In genomic region chr7:58742009-58742408, GRCm38 (mm10) we compare ENCODE assay signal across 24 mouse cellular contexts.
DNase-seq lines count a peak whose midpoint lies in the region; ATAC-seq and TF ChIP-seq lines count a peak whose summit lies in the region.
"Had no signal": no experiment of that assay in that cellular context is flagged by ENCODE, and none has a peak within 500 bp of the region (broad histone marks: within the 10 kb centered on the region; RNA-seq: fewer than 3 reads in every experiment).

No protein-coding gene starts in this region.

- WGBS in forebrain, postnatal 0 days = 80% methylated on average over 4 of the region's 4 CpGs

- peak; percentile 37 for ATAC-seq in activated CD4-positive, CD25-positive, alpha-beta regulatory T cell, adult 4 months
- ATAC-seq in forebrain, postnatal 0 days = no peak
- ATAC-seq: hindbrain, embryonic 16.5 days; liver, postnatal 0 days had no signal

- peak; percentile 90 for DNase-seq in 416B (ENCODE audit: low read depth)
- peak; percentile 71 for DNase-seq in thymus, postnatal 14 days
- no peak for DNase-seq in forebrain, postnatal 0 days
- no peak for DNase-seq in urinary bladder, postnatal 14 days (ENCODE audit: low spot score)
- DNase-seq in ovary, postnatal 10 days (ENCODE audit: low spot score) = no peak
- DNase-seq: adrenal gland, postnatal 10 days; B cell, adult 2 months; cerebellum, adult 9-11 months; gastrocnemius, adult 2 months; heart, adult 2 months; heart, postnatal 4 days; kidney, adult 18-20 months; liver, postnatal 0 days; lung, postnatal 10 days had no signal

- no peak overlapping the region for H3K4me2 ChIP-seq in forebrain, postnatal 0 days (ENCODE audit: low read depth)
- H3K4me2 ChIP-seq: embryonic facial prominence, embryonic 13.5 days; heart, embryonic 15.5 days; limb, embryonic 15.5 days had no signal

- TF ChIP-seq CTCF in forebrain, postnatal 0 days (IDR thresholded peaks at IDR 0.05; ENCODE audit: low read depth) = no peak

- no peaks in the 10 kb centered on the region for H3K36me3 ChIP-seq in megakaryocyte, embryonic 14.5 days (replicated peaks; ENCODE audit: low read length)
- no peaks in the 10 kb centered on the region for H3K36me3 ChIP-seq in forebrain, postnatal 0 days (ENCODE audit: insufficient read depth)
- H3K36me3 ChIP-seq: embryonic facial prominence, embryonic 13.5 days; heart, embryonic 15.5 days; limb, embryonic 15.5 days had no signal

- H3K4me1 ChIP-seq in megakaryocyte, embryonic 14.5 days = peaks cover 32% of the 10 kb centered on the region
- H3K4me1 ChIP-seq in forebrain, postnatal 0 days (ENCODE audit: insufficient read depth) = no peaks in the 10 kb centered on the region
- H3K4me1 ChIP-seq: embryonic facial prominence, embryonic 13.5 days; heart, embryonic 15.5 days; limb, embryonic 15.5 days had no signal

- H3K9me3 ChIP-seq in megakaryocyte, embryonic 14.5 days = no peaks in the 10 kb centered on the region
- H3K9me3 ChIP-seq in forebrain, postnatal 0 days (ENCODE audit: low read length) = no peaks in the 10 kb centered on the region
- H3K9me3 ChIP-seq: embryonic facial prominence, embryonic 13.5 days; heart, embryonic 15.5 days; limb, embryonic 15.5 days had no signal

- peak overlapping the region; percentile 26 for H3K4me3 ChIP-seq in megakaryocyte, embryonic 14.5 days (replicated peaks)
- no peak overlapping the region for H3K4me3 ChIP-seq in forebrain, postnatal 0 days (ENCODE audit: low read depth, low read length)
- H3K4me3 ChIP-seq: embryonic facial prominence, embryonic 13.5 days; gastrocnemius, adult 2 months; heart, adult 2 months; heart, embryonic 15.5 days; layer of hippocampus, adult 2 months; limb, embryonic 15.5 days had no signal

- no peak overlapping the region for H3K27ac ChIP-seq in forebrain, postnatal 0 days (ENCODE audit: low read depth, low read length)
- H3K27ac ChIP-seq: embryonic facial prominence, embryonic 13.5 days; gastrocnemius, adult 2 months; heart, adult 2 months; heart, embryonic 15.5 days; kidney, postnatal 0 days; layer of hippocampus, adult 2 months; limb, embryonic 15.5 days; stomach, postnatal 0 days had no signal

- H3K27me3 ChIP-seq in megakaryocyte, embryonic 14.5 days (replicated peaks) = no peaks in the 10 kb centered on the region
- no peaks in the 10 kb centered on the region for H3K27me3 ChIP-seq in forebrain, postnatal 0 days (ENCODE audit: insufficient read depth, low read length)
- H3K27me3 ChIP-seq: embryonic facial prominence, embryonic 13.5 days; heart, embryonic 15.5 days; limb, embryonic 15.5 days; Patski had no signal

- no peak overlapping the region for H3K9ac ChIP-seq in forebrain, postnatal 0 days
- H3K9ac ChIP-seq: embryonic facial prominence, embryonic 13.5 days; heart, embryonic 15.5 days; limb, embryonic 15.5 days; liver, postnatal 0 days had no signal

Comparison
In these comparisons a context has a peak if more than half of its experiments do, and no peak if none do; other contexts are left out.
1. DNase-seq: peak in 416B (single experiment) and thymus, postnatal 14 days (single experiment); none in forebrain, postnatal 0 days (single experiment), urinary bladder, postnatal 14 days (single experiment) and ovary, postnatal 10 days (single experiment).